Mouse (Mus musculus): ENCODE results near the gene Abhd16a. TPM values are rescaled to one million over a fixed set of nuclear protein-coding genes. Genes with fewer than 3 reads are reported as not detected.

Abhd16a gene
- polyA plus RNA-seq, 1 experiment from 2014 or later, result 49.3 TPM

DNA sequence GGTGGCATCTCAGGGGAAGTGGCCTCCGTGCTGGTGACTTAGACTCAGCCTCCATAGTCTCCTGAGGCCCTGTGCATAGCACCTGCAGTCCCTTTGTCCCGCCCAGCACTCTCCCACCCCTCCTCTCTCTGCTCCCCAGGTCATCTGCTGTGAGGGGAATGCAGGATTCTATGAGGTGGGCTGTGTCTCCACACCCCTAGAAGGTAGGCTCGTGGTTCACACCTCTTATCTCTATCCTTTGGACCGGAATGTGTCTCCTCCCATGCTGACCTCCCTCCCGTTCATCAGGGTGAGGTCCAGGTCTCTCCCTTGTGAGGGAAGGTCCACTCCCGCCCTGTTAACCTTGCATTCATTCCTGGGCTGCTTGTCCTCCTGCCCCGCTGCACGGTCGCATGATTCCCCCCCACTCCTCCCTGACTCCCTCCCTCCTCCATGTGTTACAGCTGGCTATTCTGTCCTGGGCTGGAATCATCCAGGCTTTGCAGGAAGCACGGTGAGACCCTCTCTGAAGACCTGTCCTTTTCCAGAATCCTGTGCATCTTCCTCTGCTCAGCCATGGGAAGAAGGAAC, 11.2 kb downstream of the Abhd16a start:
- H3K4me3 ChIP-seq (ENCODE audit: low read depth, low read length), result no peak overlapping the region
- no peak overlapping the region for H3K27ac ChIP-seq (ENCODE audit: low read depth)
- TF ChIP-seq EP300 (IDR thresholded peaks at IDR 0.05; ENCODE audit: low read depth) (no peak), CTCF (IDR thresholded peaks at IDR 0.05; ENCODE audit: low read depth) (no peak)
- H3K4me2 ChIP-seq (ENCODE audit: low read depth, low read length), result no peak overlapping the region
- no peak for DNase-seq
- ATAC-seq, result no peak
- WGBS (ENCODE audit: insufficient replicate concordance), result 65% methylated on average over 10 of the region's 10 CpGs
- peaks cover 28% of the 10 kb centered on the region for H3K4me1 ChIP-seq (ENCODE audit: insufficient read depth)
- no peak overlapping the region for H3K9ac ChIP-seq (replicated peaks)
- peaks cover 57% of the 10 kb centered on the region for H3K36me3 ChIP-seq (replicated peaks; ENCODE audit: insufficient read depth, low read length)
- no peaks in the 10 kb centered on the region for H3K27me3 ChIP-seq (ENCODE audit: insufficient read depth, low read length)
- no peaks in the 10 kb centered on the region for H3K9me3 ChIP-seq (ENCODE audit: low read length)

DNA sequence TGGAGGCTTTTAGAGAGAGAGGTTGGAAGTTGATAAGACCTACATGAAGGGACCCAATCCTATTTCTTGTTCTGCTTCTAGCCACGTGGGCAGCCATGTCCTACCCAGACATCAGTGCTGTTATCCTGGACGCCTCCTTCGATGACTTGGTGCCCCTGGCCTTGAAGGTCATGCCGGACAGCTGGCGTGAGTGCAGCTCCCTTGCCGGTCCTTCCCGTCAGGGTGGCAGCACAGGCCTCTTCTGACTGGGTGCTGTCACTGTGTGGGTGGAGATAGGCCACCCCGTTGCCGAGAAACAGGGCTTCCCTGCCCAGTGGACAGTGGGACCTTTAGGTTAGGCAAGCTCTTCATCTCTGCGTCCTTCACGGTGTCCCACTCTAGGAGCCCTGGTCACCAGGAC, 12.1 kb downstream of the Abhd16a start:
- H3K4me1 ChIP-seq (ENCODE audit: insufficient read depth), result peaks cover 37% of the 10 kb centered on the region
- no peaks in the 10 kb centered on the region for H3K9me3 ChIP-seq (ENCODE audit: low read length)
- 83% methylated on average over 11 of the region's 11 CpGs for WGBS (ENCODE audit: insufficient replicate concordance)
- no peak overlapping the region for H3K9ac ChIP-seq (replicated peaks)
- no peak overlapping the region for H3K4me2 ChIP-seq (ENCODE audit: low read depth, low read length)
- no peak overlapping the region for H3K27ac ChIP-seq (ENCODE audit: low read depth)
- DNase-seq (no peak), ATAC-seq (no peak)
- H3K4me3 ChIP-seq (ENCODE audit: low read depth, low read length), result no peak overlapping the region
- H3K27me3 ChIP-seq (ENCODE audit: insufficient read depth, low read length), result no peaks in the 10 kb centered on the region
- H3K36me3 ChIP-seq (replicated peaks; ENCODE audit: insufficient read depth, low read length), result peaks cover 54% of the 10 kb centered on the region
- no peak for TF ChIP-seq EP300 (IDR thresholded peaks at IDR 0.05; ENCODE audit: low read depth)
- no peak for TF ChIP-seq CTCF (IDR thresholded peaks at IDR 0.05; ENCODE audit: low read depth)

DNA sequence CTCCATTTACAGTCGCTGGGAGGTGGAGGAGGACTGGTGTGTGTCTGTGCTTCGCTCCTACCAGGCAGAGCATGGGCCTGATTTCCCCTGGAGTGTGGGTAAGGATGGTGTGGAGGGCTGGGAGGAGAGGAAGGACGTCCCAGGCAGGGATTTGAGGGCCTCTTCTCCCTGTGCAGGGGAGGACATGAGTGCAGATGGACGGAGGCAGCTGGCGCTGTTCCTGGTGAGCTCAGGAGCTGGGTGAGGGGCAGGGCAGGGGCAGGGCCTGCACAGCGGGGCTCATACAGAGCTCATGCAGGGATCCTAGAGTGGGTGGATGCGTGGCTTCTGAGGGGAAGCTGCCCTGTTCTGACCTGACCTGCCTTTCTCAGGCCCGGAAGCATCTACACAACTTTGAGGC, 13.2 kb downstream of the Abhd16a start:
- H3K4me1 ChIP-seq (ENCODE audit: insufficient read depth), result peaks cover 38% of the 10 kb centered on the region
- 77% methylated on average over 8 of the region's 8 CpGs for WGBS (ENCODE audit: insufficient replicate concordance)
- ATAC-seq, result no peak
- DNase-seq, result no peak
- no peaks in the 10 kb centered on the region for H3K9me3 ChIP-seq (ENCODE audit: low read length)
- no peak overlapping the region for H3K4me2 ChIP-seq (ENCODE audit: low read depth, low read length)
- no peak overlapping the region for H3K4me3 ChIP-seq (ENCODE audit: low read depth, low read length)
- no peak overlapping the region for H3K27ac ChIP-seq (ENCODE audit: low read depth)
- H3K36me3 ChIP-seq (replicated peaks; ENCODE audit: insufficient read depth, low read length), result peaks cover 43% of the 10 kb centered on the region
- no peaks in the 10 kb centered on the region for H3K27me3 ChIP-seq (ENCODE audit: insufficient read depth, low read length)
- TF ChIP-seq EP300 (IDR thresholded peaks at IDR 0.05; ENCODE audit: low read depth), result no peak
- H3K9ac ChIP-seq (replicated peaks), result peak overlapping the region; percentile 34; the same call in 1 of the 2 replicates

DNA sequence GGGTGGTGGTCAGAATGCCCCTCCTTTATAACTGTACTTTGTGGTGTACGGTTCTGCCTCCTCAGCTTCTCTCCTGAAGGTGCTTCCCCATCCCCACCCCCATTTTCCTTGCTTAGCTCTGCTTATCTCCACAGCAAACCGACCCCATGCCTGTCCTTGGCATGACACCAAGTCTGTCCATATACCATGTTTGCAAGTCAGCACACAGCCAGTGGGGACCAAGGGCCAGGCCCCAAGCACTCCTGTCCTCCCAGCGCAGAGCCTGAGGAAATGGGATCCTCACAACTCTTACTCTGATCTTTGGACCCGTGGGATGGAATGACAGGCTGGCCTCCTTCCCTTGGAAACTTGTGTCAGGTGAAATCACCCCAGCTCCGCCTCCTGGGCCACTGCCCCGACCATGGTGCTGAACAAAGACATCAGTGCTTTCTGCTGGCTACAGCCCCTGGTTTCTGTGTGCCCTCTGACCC, 14.2 kb downstream of the Abhd16a start:
- WGBS (ENCODE audit: insufficient replicate concordance), result 37% methylated on average over 6 of the region's 6 CpGs
- Histone ChIP-seq H3K27ac (ENCODE audit: low read depth) (peak overlapping the region; percentile 48; the same call in 1 of the 2 replicates), H3K4me3 (ENCODE audit: low read depth, low read length) (no peak overlapping the region), H3K9ac (replicated peaks) (peak overlapping the region; percentile 26; the same call in 1 of the 2 replicates), H3K9me3 (ENCODE audit: low read length) (no peaks in the 10 kb centered on the region), H3K27me3 (ENCODE audit: insufficient read depth, low read length) (no peaks in the 10 kb centered on the region), H3K36me3 (replicated peaks; ENCODE audit: insufficient read depth, low read length) (peaks cover 37% of the 10 kb centered on the region), H3K4me2 (ENCODE audit: low read depth, low read length) (0 out of 2 replicates have a peak overlapping the region, but pooled peaks have one; percentile 42), H3K4me1 (ENCODE audit: insufficient read depth) (peaks cover 38% of the 10 kb centered on the region)
- peak; percentile 44 for DNase-seq
- ATAC-seq, result peak; percentile 22
- TF ChIP-seq CTCF (IDR thresholded peaks at IDR 0.05; ENCODE audit: low read depth) (no peak), EP300 (IDR thresholded peaks at IDR 0.05; ENCODE audit: low read depth) (peak; percentile 62)

DNA sequence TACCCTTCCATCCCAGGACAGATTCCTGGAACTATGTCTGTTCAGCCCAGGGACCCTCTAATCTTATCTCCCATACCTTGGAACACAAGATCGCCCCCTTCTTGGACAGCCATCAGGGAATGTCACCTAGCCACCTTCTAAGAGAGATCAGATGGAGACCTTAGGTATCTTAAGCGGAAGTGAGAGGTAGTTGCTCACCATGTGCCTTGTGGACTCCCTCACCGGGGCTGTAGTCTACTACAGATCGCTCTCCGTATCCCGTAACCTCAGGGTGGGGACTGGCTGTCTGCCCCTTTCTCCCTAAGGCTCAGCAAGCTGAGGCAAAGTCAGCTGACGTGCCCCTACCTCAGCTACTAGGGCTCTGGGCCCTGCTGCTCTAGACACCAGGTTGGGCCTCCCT, 15.0 kb downstream of the Abhd16a start:
- Histone ChIP-seq H3K4me1 (ENCODE audit: insufficient read depth) (peaks cover 38% of the 10 kb centered on the region), H3K9ac (replicated peaks) (peak overlapping the region; percentile 26; the same call in 1 of the 2 replicates), H3K9me3 (ENCODE audit: low read length) (no peaks in the 10 kb centered on the region), H3K4me3 (ENCODE audit: low read depth, low read length) (no peak overlapping the region), H3K36me3 (replicated peaks; ENCODE audit: insufficient read depth, low read length) (peaks cover 29% of the 10 kb centered on the region), H3K27me3 (ENCODE audit: insufficient read depth, low read length) (no peaks in the 10 kb centered on the region), H3K4me2 (ENCODE audit: low read depth, low read length) (peak overlapping the region; percentile 42; the same call in 1 of the 2 replicates), H3K27ac (ENCODE audit: low read depth) (peak overlapping the region; percentile 48)
- no peak for ATAC-seq
- 68% methylated on average over 7 of the region's 7 CpGs for WGBS (ENCODE audit: insufficient replicate concordance)
- TF ChIP-seq CTCF (IDR thresholded peaks at IDR 0.05; ENCODE audit: low read depth) (no peak), EP300 (IDR thresholded peaks at IDR 0.05; ENCODE audit: low read depth) (no peak)
- no peak for DNase-seq

DNA sequence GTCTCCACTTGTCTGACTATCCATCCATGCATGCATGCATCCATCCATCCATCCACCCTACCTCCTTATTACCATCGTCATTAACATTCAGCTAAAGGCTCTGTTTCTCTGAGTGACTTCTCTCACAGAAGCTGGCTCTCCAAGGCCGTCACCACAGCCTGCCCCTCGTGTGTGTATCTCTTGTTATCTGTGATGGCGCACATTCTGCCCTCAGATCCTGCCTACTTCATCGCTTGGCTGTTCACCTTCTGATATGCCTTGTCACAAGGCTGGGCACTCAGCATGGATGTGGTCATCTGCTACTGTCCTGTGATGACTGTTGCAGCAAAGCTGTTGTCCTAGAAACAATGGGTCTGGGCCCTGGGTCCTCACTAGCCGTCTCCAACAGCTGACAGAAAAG, 15.7 kb downstream of the Abhd16a start:
- Histone ChIP-seq H3K4me3 (ENCODE audit: low read depth, low read length) (no peak overlapping the region), H3K27ac (ENCODE audit: low read depth) (peak overlapping the region; percentile 48)

More for the DNA sequence above, 15.7 kb downstream of the Abhd16a start:
- Histone ChIP-seq H3K9ac (replicated peaks) (no peak overlapping the region; the same call in 1 of the 2 replicates), H3K27me3 (ENCODE audit: insufficient read depth, low read length) (no peaks in the 10 kb centered on the region), H3K9me3 (ENCODE audit: low read length) (no peaks in the 10 kb centered on the region), H3K36me3 (replicated peaks; ENCODE audit: insufficient read depth, low read length) (peaks cover 25% of the 10 kb centered on the region), H3K4me1 (ENCODE audit: insufficient read depth) (peaks cover 38% of the 10 kb centered on the region), H3K4me2 (ENCODE audit: low read depth, low read length) (peak overlapping the region; percentile 42; the same call in 1 of the 2 replicates)
- TF ChIP-seq EP300 (IDR thresholded peaks at IDR 0.05; ENCODE audit: low read depth) (peak; percentile 93), CTCF (IDR thresholded peaks at IDR 0.05; ENCODE audit: low read depth) (no peak)
- DNase-seq (no peak), ATAC-seq (peak; percentile 85)
- WGBS (ENCODE audit: insufficient replicate concordance), result 52% methylated on average over 6 of the region's 6 CpGs

Measured in liver, postnatal 0 days (tissue).